Mouse (Mus musculus) lung, postnatal 0 days (tissue): ENCODE measurements at regions not wholly inside any gene's neighbourhood (a gene's known extent, or its start where the extent isn't known, plus 50 kb on each side); places are given as distances from the start of the nearest gene placed in this dataset.

ENCODE experiments used
- ATAC-seq: fragments of 200-750 bp; cut with Nextera tagmentation; 2 replicates; pipeline ENCODE4 v1.8.0; 2017; ENCODE audit warnings: moderate library complexity
- DNase-seq: peaks from one replicate; pipeline ENCODE4 v3.0.0-alpha.2; 2016; ENCODE audit warnings: low spot score
- H3K27ac ChIP-seq: fragments of 300-500 bp; sonication (generic); 2 replicates; pipeline ENCODE4 v1.5.1; 2014; ENCODE audit warnings: antibody characterized with exemption, mild to moderate bottlenecking, low read length, mixed read lengths
- H3K27me3 ChIP-seq: fragments of 300-500 bp; sonication (generic); replicated peaks from 2 replicates; pipeline ENCODE4 v1.6.1; 2014; ENCODE audit warnings: low read length, mixed read lengths; ENCODE audit not compliant: insufficient read depth
- H3K36me3 ChIP-seq: fragments of 300-500 bp; sonication (generic); 2 replicates; pipeline ENCODE4 v1.6.1; 2014; ENCODE audit warnings: low read length, mixed read lengths; ENCODE audit not compliant: insufficient read depth
- H3K4me1 ChIP-seq: fragments of 300-500 bp; sonication (generic); 2 replicates; pipeline ENCODE4 v1.6.1; 2014; ENCODE audit warnings: antibody characterized with exemption, low read depth, low read length, mixed read lengths; ENCODE audit not compliant: insufficient read depth
- H3K4me2 ChIP-seq: fragments of 300-500 bp; sonication (generic); replicated peaks from 2 replicates; pipeline ENCODE4 v1.6.1; 2014; ENCODE audit warnings: low read depth, mild to moderate bottlenecking, low read length, moderate library complexity, mixed read lengths
- H3K4me3 ChIP-seq: fragments of 300-500 bp; sonication (generic); 2 replicates; pipeline ENCODE4 v1.5.1; 2014; ENCODE audit warnings: low read depth, low read length
- H3K9ac ChIP-seq: fragments of 300-500 bp; sonication (generic); replicated peaks from 2 replicates; pipeline ENCODE4 v1.6.1; 2014; ENCODE audit warnings: low read depth, mild to moderate bottlenecking
- H3K9me3 ChIP-seq: fragments of 300-500 bp; sonication (generic); 2 replicates; pipeline ENCODE4 v1.6.1; 2016; ENCODE audit warnings: low read length, mixed read lengths
- CTCF ChIP-seq: IDR thresholded peaks from 2 replicates; pipeline ENCODE4 v1.5.1; 2016; ENCODE audit warnings: antibody characterized with exemption, mild to moderate bottlenecking
- EP300 ChIP-seq: IDR thresholded peaks from 2 replicates; pipeline ENCODE4 v1.6.1; 2016; ENCODE audit warnings: antibody characterized with exemption, mild to moderate bottlenecking, control low read depth
- WGBS: fragments of 180-500 bp; shearing (Covaris S2); extraction: QIAGEN DNeasy Blood & Tissue Kit; methylation state at CpG from one replicate; pipeline ENCODE4 v1.1.7; 2014; 5-methylcytosine and 5-hydroxymethylcytosine counted together

- TF ChIP-seq CTCF (no peak), EP300 (no peak)
- Histone ChIP-seq H3K27me3 (no peaks in the 10 kb centered on the region), H3K9me3 (no peaks in the 10 kb centered on the region), H3K36me3 (no peaks in the 10 kb centered on the region), H3K4me3 (no peak overlapping the region), H3K4me1 (no peaks in the 10 kb centered on the region), H3K27ac (no peak overlapping the region), H3K9ac (no peak overlapping the region), H3K4me2 (no peak overlapping the region)
- WGBS, result 78% methylated on average over 3 of the region's 3 CpGs
- no peak for ATAC-seq
- DNase-seq, result no peak
These were observed 551.2 kb downstream of the Ets1 start for GRCm38 (mm10) chr9:33187187-33187586.

GRCm38 (mm10) chr9:33209083-33209482 lies 573.1 kb downstream of the Ets1 start:
- TF ChIP-seq EP300 (no peak), CTCF (no peak)
- no peak overlapping the region for H3K4me2 ChIP-seq
- no peak overlapping the region for H3K27ac ChIP-seq
- DNase-seq (no peak), ATAC-seq (no peak)
- no peaks in the 10 kb centered on the region for H3K4me1 ChIP-seq
- 78% methylated on average over 2 of the region's 2 CpGs for WGBS
- H3K4me3 ChIP-seq, result no peak overlapping the region
- H3K36me3 ChIP-seq, result no peaks in the 10 kb centered on the region
- H3K9ac ChIP-seq, result no peak overlapping the region
- no peaks in the 10 kb centered on the region for H3K9me3 ChIP-seq
- no peaks in the 10 kb centered on the region for H3K27me3 ChIP-seq

GRCm38 (mm10) chr9:33214523-33214922 lies 578.5 kb downstream of the Ets1 start:
- H3K4me2 ChIP-seq, result no peak overlapping the region
- H3K27ac ChIP-seq, result no peak overlapping the region
- no peaks in the 10 kb centered on the region for H3K4me1 ChIP-seq
- no peaks in the 10 kb centered on the region for H3K36me3 ChIP-seq
- H3K4me3 ChIP-seq, result no peak overlapping the region
- no peaks in the 10 kb centered on the region for H3K9me3 ChIP-seq
- TF ChIP-seq EP300 (no peak), CTCF (no peak)
- no peak for ATAC-seq
- 57% methylated on average over 1 of the region's 1 CpGs for WGBS
- no peak for DNase-seq
- H3K9ac ChIP-seq, result no peak overlapping the region
- H3K27me3 ChIP-seq, result no peaks in the 10 kb centered on the region

GRCm38 (mm10) chr9:33220981-33221380 lies 585.0 kb downstream of the Ets1 start:
- Histone ChIP-seq H3K36me3 (no peaks in the 10 kb centered on the region), H3K9me3 (no peaks in the 10 kb centered on the region), H3K4me3 (no peak overlapping the region), H3K27me3 (no peaks in the 10 kb centered on the region), H3K9ac (no peak overlapping the region), H3K27ac (no peak overlapping the region), H3K4me1 (no peaks in the 10 kb centered on the region), H3K4me2 (no peak overlapping the region)
- 82% methylated on average over 4 of the region's 4 CpGs for WGBS
- TF ChIP-seq CTCF (no peak), EP300 (no peak)
- DNase-seq, result no peak
- ATAC-seq, result no peak

- no peaks in the 10 kb centered on the region for H3K9me3 ChIP-seq
- no peaks in the 10 kb centered on the region for H3K4me1 ChIP-seq
- H3K4me2 ChIP-seq, result no peak overlapping the region
- WGBS, result 66% methylated on average over 11 of the region's 11 CpGs
- no peak for TF ChIP-seq EP300
- TF ChIP-seq CTCF, result no peak
- no peaks in the 10 kb centered on the region for H3K36me3 ChIP-seq
- H3K4me3 ChIP-seq, result no peak overlapping the region
- ATAC-seq (no peak), DNase-seq (no peak)
- H3K27ac ChIP-seq, result no peak overlapping the region
- H3K9ac ChIP-seq, result no peak overlapping the region
- no peaks in the 10 kb centered on the region for H3K27me3 ChIP-seq
These were observed 586.2 kb downstream of the Ets1 start for GRCm38 (mm10) chr9:33222066-33222805.

GRCm38 (mm10) chr9:33233699-33234131 lies 597.7 kb downstream of the Ets1 start:
- TF ChIP-seq EP300, result no peak
- no peak for TF ChIP-seq CTCF
- Histone ChIP-seq H3K9ac (no peak overlapping the region), H3K27me3 (no peaks in the 10 kb centered on the region), H3K4me3 (no peak overlapping the region), H3K4me2 (no peak overlapping the region), H3K27ac (no peak overlapping the region), H3K4me1 (no peaks in the 10 kb centered on the region), H3K36me3 (no peaks in the 10 kb centered on the region), H3K9me3 (no peaks in the 10 kb centered on the region)
- ATAC-seq, result no peak
- WGBS, result 49% methylated on average over 9 of the region's 9 CpGs
- no peak for DNase-seq

GRCm38 (mm10) chr9:33238190-33238589 lies 602.2 kb downstream of the Ets1 start:
- H3K4me2 ChIP-seq, result no peak overlapping the region
- H3K9ac ChIP-seq, result no peak overlapping the region
- no peak for TF ChIP-seq CTCF
- TF ChIP-seq EP300, result no peak
- no peaks in the 10 kb centered on the region for H3K4me1 ChIP-seq
- H3K36me3 ChIP-seq, result no peaks in the 10 kb centered on the region
- no peak overlapping the region for H3K27ac ChIP-seq
- ATAC-seq (no peak), DNase-seq (no peak)
- 78% methylated on average over 2 of the region's 2 CpGs for WGBS
- no peak overlapping the region for H3K4me3 ChIP-seq
- no peaks in the 10 kb centered on the region for H3K27me3 ChIP-seq
- H3K9me3 ChIP-seq, result no peaks in the 10 kb centered on the region
